Mouse (Mus musculus) midbrain, embryonic 16.5 days (tissue): Measurements from ENCODE around the gene Cdc37l1. TPM values are rescaled to one million over a fixed set of nuclear protein-coding genes. Genes with fewer than 3 reads are reported as not detected.
A peak's percentile ranks its signal among the peaks of the same experiment; 100 is the strongest.

Experiments
- ATAC-seq: fragments of 200-750 bp; cut with Nextera tagmentation; 2 replicates; pipeline ENCODE4 v1.8.0; 2017; ENCODE audit warnings: moderate TSS enrichment
- H3K27ac ChIP-seq: fragments of 300-500 bp; sonication (generic); 2 replicates; pipeline ENCODE4 v1.5.1; 2014; ENCODE audit warnings: mild to moderate bottlenecking, low read length, mixed read lengths
- H3K27me3 ChIP-seq: fragments of 300-500 bp; sonication (generic); 2 replicates; pipeline ENCODE4 v1.6.1; 2014; ENCODE audit warnings: low read depth, low read length, mixed read lengths; ENCODE audit not compliant: control insufficient read depth, insufficient read depth
- H3K36me3 ChIP-seq: fragments of 300-500 bp; sonication (generic); 2 replicates; pipeline ENCODE4 v1.6.1; 2014; ENCODE audit warnings: mild to moderate bottlenecking, low read length, moderate library complexity, mixed read lengths; ENCODE audit not compliant: control insufficient read depth, insufficient read depth
- H3K4me1 ChIP-seq: fragments of 300-500 bp; sonication (generic); 2 replicates; pipeline ENCODE4 v1.6.1; 2014; ENCODE audit warnings: mild to moderate bottlenecking, low read length, mixed read lengths; ENCODE audit not compliant: control insufficient read depth, insufficient read depth
- H3K4me2 ChIP-seq: fragments of 300-500 bp; sonication (generic); 2 replicates; pipeline ENCODE4 v1.6.1; 2014; ENCODE audit warnings: mild to moderate bottlenecking, low read length, mixed read lengths
- H3K4me3 ChIP-seq: fragments of 300-500 bp; sonication (generic); 2 replicates; pipeline ENCODE4 v1.5.1; 2014; ENCODE audit warnings: low read depth, mild to moderate bottlenecking, low read length, moderate library complexity, mixed read lengths
- H3K9ac ChIP-seq: fragments of 300-500 bp; sonication (generic); 2 replicates; pipeline ENCODE4 v1.6.1; 2014; ENCODE audit warnings: low read depth, low read length, mixed read lengths
- H3K9me3 ChIP-seq: fragments of 300-500 bp; sonication (generic); replicated peaks from 2 replicates; pipeline ENCODE4 v1.6.1; 2014; ENCODE audit warnings: mild to moderate bottlenecking, low read length, mixed read lengths; ENCODE audit not compliant: control insufficient read depth, poor library complexity, severe bottlenecking
- WGBS: fragments of 180-500 bp; shearing (Covaris S2); extraction: QIAGEN DNeasy Blood & Tissue Kit; methylation state at CpG from one replicate; pipeline ENCODE4 v1.1.7; 2014; 5-methylcytosine and 5-hydroxymethylcytosine counted together
- polyA plus RNA-seq: library from polyadenylated mRNA; unstranded; fragments of >200 nt; fragmentation: Nextera tagmentation; extraction: Ambion mirVana; gene quantifications from 2 replicates; pipeline ENCODE4 v1.2.1, GENCODE M21; 2015

The Cdc37l1 gene
- polyA plus RNA-seq, 1 experiment from 2014 or later: 48.9 TPM

DNA sequence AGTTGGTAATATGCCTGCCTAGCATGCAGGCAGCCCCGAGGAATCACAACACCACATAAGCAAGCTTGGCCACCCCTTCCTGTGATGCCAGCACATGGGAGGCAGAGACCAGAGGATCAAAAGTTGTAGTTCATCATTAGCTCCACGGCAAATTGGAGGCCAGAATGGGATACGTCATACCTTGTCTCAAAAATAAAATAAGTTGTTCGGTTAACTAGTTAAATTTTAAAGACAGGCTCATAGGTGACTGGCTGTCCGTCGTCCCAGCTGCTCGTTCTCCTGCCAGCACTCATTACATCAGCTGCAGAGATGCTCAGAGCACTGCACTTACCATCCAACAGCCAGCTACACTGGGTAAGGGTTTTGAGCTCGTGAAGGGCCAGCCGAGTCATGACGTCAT lies 47.4 kb downstream of the Cdc37l1 start:
- Histone ChIP-seq H3K4me3 (no peak overlapping the region), H3K36me3 (peaks cover 3% of the 10 kb centered on the region; the same call in 1 of the 2 replicates), H3K9ac (no peak overlapping the region), H3K4me1 (no peaks in the 10 kb centered on the region), H3K9me3 (no peaks in the 10 kb centered on the region), H3K27me3 (no peaks in the 10 kb centered on the region), H3K4me2 (no peak overlapping the region), H3K27ac (no peak overlapping the region)
- no peak for ATAC-seq
- 92% methylated on average over 10 of the region's 10 CpGs for WGBS

DNA sequence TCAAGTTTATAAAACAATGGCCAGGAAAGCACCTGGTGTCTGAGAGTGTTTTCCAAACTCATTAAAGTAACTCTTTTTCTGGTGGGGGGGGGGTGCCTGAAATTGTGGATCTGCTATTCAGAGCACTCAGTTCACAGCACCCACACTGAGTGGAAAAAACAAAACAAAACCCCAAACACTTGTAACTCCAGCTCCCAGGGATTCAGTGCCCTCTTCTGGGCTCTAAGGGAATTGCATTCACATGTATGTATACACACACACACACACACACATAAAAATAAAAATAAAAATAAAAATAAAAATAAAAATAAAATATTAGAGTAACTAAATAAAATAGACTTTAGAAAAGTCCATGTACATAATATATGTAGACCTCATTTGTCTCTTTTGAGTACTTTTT lies 49.2 kb downstream of the Cdc37l1 start:
- no peak overlapping the region for H3K4me3 ChIP-seq
- ATAC-seq: no peak
- no peaks in the 10 kb centered on the region for H3K9me3 ChIP-seq
- H3K9ac ChIP-seq: no peak overlapping the region
- H3K36me3 ChIP-seq: peaks cover 3% of the 10 kb centered on the region; the same call in 1 of the 2 replicates
- H3K4me1 ChIP-seq: peaks cover 5% of the 10 kb centered on the region; the same call in 1 of the 2 replicates
- H3K27ac ChIP-seq: no peak overlapping the region
- H3K4me2 ChIP-seq: no peak overlapping the region
- no peaks in the 10 kb centered on the region for H3K27me3 ChIP-seq

DNA sequence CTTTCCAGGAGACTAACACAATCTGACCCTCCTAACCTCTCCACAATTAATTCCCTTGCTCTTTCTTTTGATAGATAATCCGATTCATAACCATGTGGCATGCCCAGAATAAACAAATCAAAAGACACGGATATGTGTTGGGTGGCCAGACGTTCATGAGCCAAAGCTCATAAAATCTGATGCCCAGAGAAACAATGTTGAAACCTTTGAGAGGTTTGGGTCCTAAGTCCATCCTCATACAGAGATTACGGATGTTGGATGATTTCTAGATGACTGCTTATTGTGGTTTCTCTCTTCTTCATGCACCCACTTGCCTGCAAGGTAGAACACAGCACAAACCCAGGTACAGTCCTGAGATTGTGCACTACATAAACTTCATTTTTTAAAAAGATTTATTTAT lies 50.1 kb downstream of the Cdc37l1 start:
- Histone ChIP-seq H3K4me1 (peaks cover 9% of the 10 kb centered on the region), H3K4me3 (no peak overlapping the region), H3K9me3 (no peaks in the 10 kb centered on the region), H3K27me3 (no peaks in the 10 kb centered on the region), H3K9ac (no peak overlapping the region), H3K4me2 (no peak overlapping the region), H3K36me3 (peaks cover 3% of the 10 kb centered on the region; the same call in 1 of the 2 replicates), H3K27ac (no peak overlapping the region)
- no peak for ATAC-seq
- 94% methylated on average over 4 of the region's 4 CpGs for WGBS

DNA sequence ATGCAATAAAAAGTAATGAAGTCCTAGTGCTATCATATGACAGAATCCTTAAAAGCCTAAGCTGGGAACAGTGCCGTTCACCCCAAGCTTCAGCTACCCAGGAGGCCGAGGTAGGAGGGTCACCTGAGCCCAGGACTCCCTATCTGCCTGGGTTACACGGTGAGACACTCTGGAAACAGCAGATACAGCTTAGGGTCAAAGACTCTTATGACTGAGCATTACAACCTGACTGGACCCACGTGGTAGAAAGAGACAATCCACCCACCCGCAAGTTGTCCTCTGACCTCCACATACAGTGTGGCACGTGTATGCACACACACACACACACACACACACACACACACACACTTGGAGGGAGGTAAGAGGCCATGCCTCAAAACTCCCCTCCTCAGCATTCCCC lies 52.0 kb downstream of the Cdc37l1 start:
- no peak for ATAC-seq
- Histone ChIP-seq H3K27ac (no peak overlapping the region), H3K9ac (no peak overlapping the region), H3K4me3 (no peak overlapping the region), H3K36me3 (no peaks in the 10 kb centered on the region), H3K9me3 (no peaks in the 10 kb centered on the region), H3K4me1 (peaks cover 14% of the 10 kb centered on the region), H3K27me3 (no peaks in the 10 kb centered on the region), H3K4me2 (no peak overlapping the region)
- 86% methylated on average over 6 of the region's 6 CpGs for WGBS

DNA sequence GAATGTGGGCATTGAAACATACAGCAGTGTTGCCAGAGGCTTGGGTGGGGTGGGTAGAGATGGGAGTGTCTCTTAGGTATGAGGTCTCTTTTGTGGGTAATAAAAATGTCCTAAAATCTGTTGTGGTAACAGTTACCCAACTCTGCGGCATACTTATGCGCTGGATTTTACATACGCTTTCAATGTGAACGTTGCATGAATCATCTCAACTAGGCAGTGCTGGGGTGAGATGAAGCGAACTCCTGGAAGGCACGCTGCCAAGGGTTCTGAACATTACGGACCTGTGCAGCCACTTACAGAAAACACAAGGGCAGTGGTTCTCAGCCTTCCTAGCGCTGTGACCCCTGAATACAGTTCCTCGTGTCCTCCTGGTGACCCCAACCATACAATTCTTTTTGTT lies 52.5 kb downstream of the Cdc37l1 start:
- no peak for ATAC-seq
- Histone ChIP-seq H3K4me2 (no peak overlapping the region), H3K4me3 (no peak overlapping the region), H3K9ac (no peak overlapping the region), H3K4me1 (peaks cover 14% of the 10 kb centered on the region), H3K9me3 (no peaks in the 10 kb centered on the region), H3K36me3 (no peaks in the 10 kb centered on the region), H3K27ac (no peak overlapping the region), H3K27me3 (no peaks in the 10 kb centered on the region)
- 91% methylated on average over 9 of the region's 9 CpGs for WGBS

DNA sequence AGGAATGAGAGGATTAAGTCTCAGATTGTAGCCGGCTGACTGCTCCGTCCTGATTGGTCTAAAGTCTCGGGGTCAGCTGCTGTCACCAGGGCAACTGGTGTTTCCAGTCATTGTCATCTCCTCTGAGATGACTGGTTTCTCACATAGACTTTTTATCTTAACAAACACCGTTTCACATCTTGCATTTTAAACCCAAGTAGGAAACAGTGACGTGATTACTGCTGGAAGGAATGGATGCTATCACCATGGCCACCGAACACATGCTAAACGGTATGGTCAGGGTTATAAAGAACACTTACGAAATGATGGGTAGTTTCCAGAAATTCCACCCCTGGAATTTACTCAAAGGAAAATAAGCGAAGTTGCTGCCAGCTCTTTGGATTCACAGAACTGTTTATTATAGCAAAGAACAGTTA lies 54.2 kb downstream of the Cdc37l1 start:
- H3K4me2 ChIP-seq: peak overlapping the region; percentile 0
- no peaks in the 10 kb centered on the region for H3K27me3 ChIP-seq
- no peaks in the 10 kb centered on the region for H3K9me3 ChIP-seq
- whole genome bisulfite sequencing: 9% methylated on average over 9 of the region's 9 CpGs
- H3K36me3 ChIP-seq: no peaks in the 10 kb centered on the region
- no peak for ATAC-seq
- H3K27ac ChIP-seq: peak overlapping the region; percentile 52; the same call in 1 of the 2 replicates
- H3K9ac ChIP-seq: no peak overlapping the region
- H3K4me3 ChIP-seq: no peak overlapping the region
- peaks cover 14% of the 10 kb centered on the region for H3K4me1 ChIP-seq

DNA sequence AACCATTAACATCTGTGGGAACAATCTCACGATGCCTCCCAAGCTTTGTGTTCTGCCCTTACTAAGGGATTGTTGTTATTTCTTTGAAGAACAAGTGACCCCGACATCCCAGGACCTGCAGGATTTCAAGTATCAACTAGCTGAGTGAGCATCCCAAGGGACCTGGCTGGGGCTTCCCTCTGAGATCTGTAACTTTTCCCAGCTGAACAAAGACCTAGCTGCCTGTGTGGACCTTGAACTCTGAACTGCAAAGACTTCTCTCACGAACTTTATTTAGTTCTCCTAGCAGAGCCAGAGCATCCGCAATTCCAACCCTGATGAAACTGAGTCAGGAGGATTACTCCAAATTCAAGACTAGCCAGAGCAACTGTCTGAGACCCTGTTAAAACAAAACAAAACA lies 55.2 kb downstream of the Cdc37l1 start:
- no peaks in the 10 kb centered on the region for H3K9me3 ChIP-seq
- no peak overlapping the region for H3K9ac ChIP-seq
- no peak overlapping the region for H3K27ac ChIP-seq
- H3K4me2 ChIP-seq: peak overlapping the region; percentile 18; the same call in 1 of the 2 replicates
- ATAC-seq: no peak
- H3K36me3 ChIP-seq: no peaks in the 10 kb centered on the region
- H3K4me1 ChIP-seq: peaks cover 14% of the 10 kb centered on the region
- no peaks in the 10 kb centered on the region for H3K27me3 ChIP-seq
- 37% methylated on average over 4 of the region's 4 CpGs for WGBS
- H3K4me3 ChIP-seq: no peak overlapping the region

DNA sequence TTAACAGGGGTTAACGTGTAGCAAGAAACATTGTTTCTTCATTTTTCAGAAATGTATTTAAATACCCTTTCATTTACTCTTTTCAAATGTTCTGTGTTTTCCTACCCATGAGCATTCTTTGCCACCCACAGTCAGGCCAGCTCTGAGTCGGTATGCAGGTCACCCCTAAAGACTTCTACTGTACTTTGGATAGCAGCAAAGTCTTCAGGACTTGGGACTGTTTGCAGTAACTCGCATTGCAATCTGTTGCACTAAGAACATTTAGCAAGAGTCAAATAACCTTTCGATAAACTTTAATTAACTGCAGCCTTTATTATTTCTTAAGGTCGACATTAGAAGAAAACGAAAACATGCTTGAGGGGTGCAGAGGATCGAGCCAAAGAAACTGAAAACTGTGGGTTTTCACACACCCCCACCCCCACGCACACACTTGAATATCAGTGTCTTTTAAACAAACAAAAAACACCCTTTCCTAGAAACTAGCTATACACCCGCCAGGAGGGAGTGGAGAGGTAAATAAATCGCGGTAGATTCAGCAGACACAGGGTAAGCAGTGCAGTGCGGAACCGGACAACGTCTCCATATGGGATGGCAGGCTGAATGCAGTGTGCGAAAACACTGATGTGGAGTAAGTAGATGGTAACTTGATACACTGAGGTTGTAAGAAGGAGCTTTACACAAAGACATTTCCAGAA lies 56.0 kb downstream of the Cdc37l1 start:
- ATAC-seq: no peak
- Histone ChIP-seq H3K9me3 (no peaks in the 10 kb centered on the region), H3K27me3 (no peaks in the 10 kb centered on the region), H3K36me3 (no peaks in the 10 kb centered on the region), H3K4me1 (peaks cover 14% of the 10 kb centered on the region), H3K4me3 (peak overlapping the region; percentile 16), H3K9ac (no peak overlapping the region), H3K27ac (no peak overlapping the region), H3K4me2 (peak overlapping the region; percentile 82)
- 43% methylated on average over 15 of the region's 15 CpGs for WGBS

DNA sequence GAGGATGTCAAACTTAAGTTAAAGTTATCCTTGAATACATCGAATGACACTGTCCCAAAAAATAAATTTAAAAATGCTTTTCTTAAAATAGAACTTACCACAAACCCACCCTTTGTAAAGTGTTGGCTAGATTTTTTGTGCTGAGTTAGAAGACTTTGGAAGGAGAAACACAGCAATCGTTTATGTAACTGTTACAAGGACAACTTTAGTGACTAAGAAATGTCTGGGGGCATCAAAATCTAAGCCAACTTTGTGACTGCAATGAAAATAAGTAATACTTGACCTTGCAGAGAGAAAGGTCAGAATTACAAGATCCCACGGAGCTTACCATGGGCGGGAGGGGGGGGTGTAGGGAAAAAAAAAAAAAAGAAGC lies 56.8 kb downstream of the Cdc37l1 start:
- Histone ChIP-seq H3K9me3 (no peaks in the 10 kb centered on the region), H3K36me3 (no peaks in the 10 kb centered on the region), H3K27ac (no peak overlapping the region; the same call in 1 of the 2 replicates), H3K4me1 (peaks cover 14% of the 10 kb centered on the region), H3K9ac (peak overlapping the region; percentile 92), H3K27me3 (no peaks in the 10 kb centered on the region), H3K4me3 (peak overlapping the region; percentile 88), H3K4me2 (peak overlapping the region; percentile 82)
- ATAC-seq: no peak
- WGBS: 27% methylated on average over 4 of the region's 4 CpGs
